Mouse (Mus musculus) lung, postnatal 4 days (tissue): Measurements from ENCODE around the gene Olfr1008.
"Not testable (repeated sequence)": the region's sequence is repeated elsewhere in the genome, so short reads cannot be mapped to it uniquely, and the experiment has no call there.

ENCODE experiments used
- DNase-seq, 2 experiments: peaks; one replicate each; pipeline ENCODE4 v3.0.0; 2021

The Olfr1008 gene

DNA sequence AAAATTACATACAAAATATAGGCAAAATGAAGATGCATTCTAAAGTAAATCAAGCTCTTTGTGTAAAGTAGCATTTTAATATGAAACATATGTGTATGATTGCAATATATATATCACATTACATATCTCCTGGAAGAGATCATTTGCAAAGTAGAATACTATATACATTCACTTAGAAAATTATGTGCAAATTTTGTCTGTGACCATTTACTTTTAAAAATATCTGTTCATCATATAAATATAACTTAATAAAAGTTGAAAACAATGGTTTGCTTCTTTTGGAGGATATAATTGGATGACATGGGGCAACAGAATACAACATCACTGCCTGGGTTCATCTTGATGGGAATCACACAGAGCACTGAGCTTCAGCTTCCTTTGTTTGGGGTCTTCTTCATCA, at the start of gene Olfr1008:
Gene Olfr1008 (plus strand): TSS at position 301 of the 400 bp plus-strand sequence.
- DNase-seq: no peak

GRCm38 (mm10) chr2:85650604-85651003, 38.6 kb upstream of the Olfr1008 start, which contains the start of gene Olfr1002:
Olfr1002 (minus strand) TSS chr2:85650704.
- DNase-seq: no peak

- not testable (repeated sequence) for DNase-seq
Measured at GRCm38 (mm10) chr2:85664355-85664754, 24.9 kb upstream of the Olfr1008 start, which contains the start of gene Olfr154. Olfr154 (minus strand) TSS chr2:85664455.

DNA sequence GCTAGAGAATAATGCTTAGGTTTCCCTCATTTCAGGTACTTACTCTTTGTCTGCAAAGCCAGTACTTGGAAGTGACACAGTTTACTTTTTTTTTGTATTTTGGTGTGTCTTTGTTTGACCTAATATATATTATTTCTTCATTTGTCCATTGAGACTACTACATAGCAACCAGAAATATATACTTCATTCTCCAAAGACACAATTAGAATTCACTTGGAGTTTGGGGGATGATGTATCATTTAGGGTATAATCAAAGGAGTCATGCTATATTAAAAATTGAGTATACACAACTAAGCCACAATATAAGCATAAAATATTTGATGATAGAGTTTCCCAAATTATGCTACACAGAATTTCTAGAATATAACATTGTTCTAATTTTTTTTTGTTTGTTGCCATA, 10.6 kb upstream of the Olfr1008 start, which contains the start of gene Olfr1006:
Gene Olfr1006 (minus strand): TSS at position 101 of the 400 bp plus-strand sequence.
- no peak for DNase-seq

- DNase-seq: not testable (repeated sequence)
Measured at GRCm38 (mm10) chr2:85710680-85711079, 21.4 kb downstream of the Olfr1008 start.

GRCm38 (mm10) chr2:85711159-85711558, 21.9 kb downstream of the Olfr1008 start:
- DNase-seq: no peak

GRCm38 (mm10) chr2:85715119-85715518, 25.9 kb downstream of the Olfr1008 start, which contains the start of gene Olfr1009:
Olfr1009 (plus strand) TSS chr2:85715419.
- DNase-seq: no peak

DNA sequence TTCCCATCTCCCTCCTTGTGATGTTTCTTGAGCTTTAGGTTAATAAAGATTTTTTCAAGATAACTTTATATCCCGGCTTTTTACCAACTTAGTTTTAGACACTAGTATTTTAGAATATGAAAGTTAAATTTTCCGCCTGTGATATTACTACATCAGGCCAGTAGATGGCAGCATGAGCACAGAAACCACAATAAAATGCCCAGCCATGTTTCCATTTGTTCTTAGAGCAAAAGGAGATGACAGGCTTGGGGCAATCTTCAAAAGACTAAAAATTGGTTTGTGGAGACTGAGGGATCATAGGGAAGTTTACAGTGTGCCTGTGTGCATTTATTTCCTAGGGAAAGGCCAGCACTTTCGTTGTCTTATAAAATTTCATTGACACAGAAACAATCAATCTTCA, 36.6 kb downstream of the Olfr1008 start:
- DNase-seq: no peak
